Mouse (Mus musculus): ENCODE data around the gene Tbc1d17.

Tbc1d17 gene

GRCm38 (mm10) chr7:44815721-44816469, 33.0 kb downstream of the Tbc1d17 start, which contains the start of the genes Nup62 and Il4i1:
TSS of gene Nup62 (plus strand) at chr7:44816088.
TSS of gene Il4i1 (plus strand) at chr7:44816387.
- in situ Hi-C loops (cut with MboI; ENCODE audit: low pct_unique_long_range_greater_than_20kb in 1 of 2, low sequenced_read_pairs in 2 of 2, unreplicated experiment in 1 of 2) = no loop called here

- in situ Hi-C loops (cut with MboI; ENCODE audit: low pct_unique_long_range_greater_than_20kb in 1 of 2, low sequenced_read_pairs in 2 of 2, unreplicated experiment in 1 of 2) = no loop called here
Observed at GRCm38 (mm10) chr7:44814952-44815553, 33.8 kb downstream of the Tbc1d17 start.

DNA sequence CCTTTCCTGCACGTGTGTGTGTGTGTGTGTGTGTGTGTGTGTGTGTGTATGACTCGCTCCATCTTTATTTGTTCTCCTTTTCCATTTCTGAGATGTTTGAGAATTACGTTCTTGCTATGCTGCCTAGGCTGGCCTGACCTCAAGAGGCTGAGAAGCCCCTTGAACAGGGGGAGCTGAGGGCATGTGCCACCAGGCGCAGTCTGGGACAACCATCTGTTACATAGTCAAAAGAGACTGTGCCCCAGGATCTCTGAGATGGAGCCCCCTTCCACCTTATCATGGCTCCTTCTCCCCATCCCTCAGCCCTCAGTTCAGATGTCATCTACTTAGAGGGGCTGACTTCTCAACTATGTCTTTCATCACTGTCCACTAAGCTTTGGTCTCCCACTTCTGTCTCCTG, 34.5 kb downstream of the Tbc1d17 start:
- in situ Hi-C loops (cut with MboI; ENCODE audit: low pct_unique_long_range_greater_than_20kb in 1 of 2, low sequenced_read_pairs in 2 of 2, unreplicated experiment in 1 of 2) = no loop called here

GRCm38 (mm10) chr7:44813985-44814384, 34.9 kb downstream of the Tbc1d17 start:
- in situ Hi-C loops (cut with MboI; ENCODE audit: low pct_unique_long_range_greater_than_20kb in 1 of 2, low sequenced_read_pairs in 2 of 2, unreplicated experiment in 1 of 2) = no loop called here

- in situ Hi-C loops (cut with MboI; ENCODE audit: low pct_unique_long_range_greater_than_20kb in 1 of 2, low sequenced_read_pairs in 2 of 2, unreplicated experiment in 1 of 2) = no loop called here
Observed at GRCm38 (mm10) chr7:44812651-44813325, 36.1 kb downstream of the Tbc1d17 start.

- in situ Hi-C loops (cut with MboI; ENCODE audit: low pct_unique_long_range_greater_than_20kb in 1 of 2, low sequenced_read_pairs in 2 of 2, unreplicated experiment in 1 of 2) = no loop called here
Observed at GRCm38 (mm10) chr7:44810819-44811557, 37.9 kb downstream of the Tbc1d17 start.

GRCm38 (mm10) chr7:44810365-44810764, 38.5 kb downstream of the Tbc1d17 start:
- in situ Hi-C loops (cut with MboI; ENCODE audit: low pct_unique_long_range_greater_than_20kb in 1 of 2, low sequenced_read_pairs in 2 of 2, unreplicated experiment in 1 of 2) = no loop called here

- in situ Hi-C loops (cut with MboI; ENCODE audit: low pct_unique_long_range_greater_than_20kb in 1 of 2, low sequenced_read_pairs in 2 of 2, unreplicated experiment in 1 of 2) = no loop called here
Observed at GRCm38 (mm10) chr7:44809466-44809865, 39.4 kb downstream of the Tbc1d17 start.

DNA sequence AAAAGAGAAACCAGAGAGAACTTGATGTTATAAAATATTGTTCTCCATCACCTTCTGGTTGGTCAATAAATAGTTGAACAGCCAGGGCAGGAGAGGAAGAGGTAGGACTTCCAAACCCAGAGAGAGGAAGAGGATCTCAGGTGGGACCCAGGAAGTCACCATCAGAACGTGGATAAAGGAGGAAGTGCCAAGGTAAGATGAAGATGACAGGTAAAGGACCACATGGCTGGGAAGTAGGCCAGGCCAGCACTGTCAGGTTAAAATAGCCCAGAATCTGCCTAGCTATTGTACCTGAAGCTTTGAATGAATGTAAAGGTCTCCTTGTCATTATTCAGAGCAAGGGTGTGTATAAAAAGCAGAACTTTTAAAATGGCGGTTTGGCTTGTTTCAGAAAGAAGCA, 40.0 kb downstream of the Tbc1d17 start:
- in situ Hi-C loops (cut with MboI; ENCODE audit: low pct_unique_long_range_greater_than_20kb in 1 of 2, low sequenced_read_pairs in 2 of 2, unreplicated experiment in 1 of 2) = no loop called here

DNA sequence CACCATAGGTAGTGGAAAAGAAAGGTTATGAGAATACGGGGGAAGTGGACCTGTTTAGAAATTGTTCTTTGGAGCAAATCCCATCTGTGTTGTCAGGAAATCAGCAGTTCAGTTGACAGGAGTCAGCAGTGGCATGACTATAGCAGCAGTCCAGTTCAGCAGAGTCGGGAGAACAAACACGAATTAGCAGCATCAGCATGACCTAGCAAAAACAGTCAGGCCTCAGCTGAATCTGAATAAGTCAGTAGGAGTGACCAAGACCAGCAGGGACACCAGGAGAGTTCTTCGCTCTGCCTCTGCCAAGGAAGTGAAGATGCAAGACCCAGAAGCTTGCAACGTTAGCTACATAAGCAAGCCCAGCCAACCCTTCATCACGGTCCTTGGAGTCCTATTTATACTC, 56.1 kb downstream of the Tbc1d17 start:
- in situ Hi-C loops (cut with MboI; ENCODE audit: low pct_unique_long_range_greater_than_20kb in 1 of 2, low sequenced_read_pairs in 2 of 2, unreplicated experiment in 1 of 2) = no loop called here

DNA sequence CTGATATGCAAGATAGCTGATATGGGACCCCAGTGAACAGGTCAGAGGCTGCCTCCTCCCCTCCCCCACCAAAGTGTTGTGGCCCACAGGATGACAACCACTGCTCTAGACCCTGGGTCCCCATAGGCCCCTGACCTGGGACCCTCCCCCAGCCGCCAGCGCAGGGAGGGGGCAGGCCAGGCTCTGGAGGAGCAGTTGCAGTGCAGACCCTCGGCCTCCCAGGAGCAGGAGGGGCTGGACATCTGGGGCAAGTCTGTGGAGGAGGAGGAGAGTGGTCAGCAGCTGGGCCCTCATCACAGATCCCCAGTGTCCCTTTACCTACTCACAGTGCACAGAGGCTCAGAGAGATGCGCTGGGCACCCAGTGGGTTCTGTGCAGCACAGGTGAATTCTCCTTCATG, 58.8 kb downstream of the Tbc1d17 start:
- in situ Hi-C loops (cut with MboI; ENCODE audit: low pct_unique_long_range_greater_than_20kb in 1 of 2, low sequenced_read_pairs in 2 of 2, unreplicated experiment in 1 of 2) = no loop called here

- in situ Hi-C loops (cut with MboI; ENCODE audit: low pct_unique_long_range_greater_than_20kb in 1 of 2, low sequenced_read_pairs in 2 of 2, unreplicated experiment in 1 of 2) = no loop called here
Observed at GRCm38 (mm10) chr7:44789531-44789930, 59.3 kb downstream of the Tbc1d17 start.
